Mouse (Mus musculus) embryonic facial prominence, embryonic 10.5 days (tissue): ENCODE results near the gene Gm17349. TPM values are rescaled to one million over a fixed set of nuclear protein-coding genes. Genes with fewer than 3 reads are reported as not detected.
"Not testable (repeated sequence)": the region's sequence is repeated elsewhere in the genome, so short reads cannot be mapped to it uniquely, and the experiment has no call there.

Source experiments
- DNase-seq: peaks from one replicate; pipeline ENCODE4 v3.0.0-alpha.2; 2017; ENCODE audit warnings: low spot score
- H3K27ac ChIP-seq: fragments of 300-500 bp; sonication (generic); replicated peaks from 2 replicates; pipeline ENCODE4 v1.5.1; 2016; ENCODE audit warnings: mild to moderate bottlenecking
- H3K27me3 ChIP-seq: fragments of 300-500 bp; sonication (generic); replicated peaks from 2 replicates; pipeline ENCODE4 v1.6.1; 2016; ENCODE audit warnings: low read depth, mild to moderate bottlenecking; ENCODE audit not compliant: poor library complexity, severe bottlenecking
- H3K36me3 ChIP-seq: fragments of 300-500 bp; sonication (generic); replicated peaks from 2 replicates; pipeline ENCODE4 v1.6.1; 2016; ENCODE audit warnings: mild to moderate bottlenecking, moderate library complexity
- H3K4me1 ChIP-seq: fragments of 300-500 bp; sonication (generic); 2 replicates; pipeline ENCODE4 v1.6.1; 2016
- H3K4me3 ChIP-seq: fragments of 300-500 bp; sonication (generic); 2 replicates; pipeline ENCODE4 v1.5.1; 2016; ENCODE audit warnings: mild to moderate bottlenecking, moderate library complexity
- H3K9me3 ChIP-seq: fragments of 300-500 bp; sonication (generic); 2 replicates; pipeline ENCODE4 v1.6.1; 2016; ENCODE audit warnings: mild to moderate bottlenecking
- WGBS: fragments of 180-500 bp; shearing (Covaris S2); methylation state at CpG from one replicate; pipeline ENCODE4 v1.1.7; 2016; 5-methylcytosine and 5-hydroxymethylcytosine counted together
- polyA plus RNA-seq: library from polyadenylated mRNA; unstranded; fragments of >200 nt; fragmentation: Nextera tagmentation; extraction: Ambion mirVana; gene quantifications from 2 replicates; pipeline ENCODE4 v1.2.1, GENCODE M21; 2016

Gene Gm17349
- polyA plus RNA-seq = not detected in 2 replicates

- WGBS = 61% methylated on average over 11 of the region's 11 CpGs
- no peaks in the 10 kb centered on the region for H3K9me3 ChIP-seq
- H3K4me1 ChIP-seq = peaks cover 36% of the 10 kb centered on the region
- H3K27ac ChIP-seq = peak within 1 kb of the TSS; percentile 75
- peak within 1 kb of the TSS; percentile 93 for H3K4me3 ChIP-seq
- peak; percentile 71 for DNase-seq
- H3K27me3 ChIP-seq = no peaks in the 10 kb centered on the region
- H3K36me3 ChIP-seq = peaks cover 72% of the 10 kb centered on the region
These were observed at the start of gene Gm17349 for GRCm38 (mm10) chr15:99705440-99706048. TSS of gene Gm17349 (minus strand) at chr15:99705490.

GRCm38 (mm10) chr15:99754204-99754603 is 48.9 kb upstream of the Gm17349 start:
- Histone ChIP-seq H3K4me3 (no peak overlapping the region), H3K4me1 (no peaks in the 10 kb centered on the region), H3K36me3 (peaks cover 26% of the 10 kb centered on the region), H3K27ac (no peak overlapping the region), H3K9me3 (no peaks in the 10 kb centered on the region), H3K27me3 (no peaks in the 10 kb centered on the region)
- WGBS = 90% methylated on average over 3 of the region's 3 CpGs
- DNase-seq = no peak

- DNase-seq = no peak
- H3K9me3 ChIP-seq = no peaks in the 10 kb centered on the region
- no peak overlapping the region for H3K27ac ChIP-seq
- no peak overlapping the region for H3K4me3 ChIP-seq
- no peaks in the 10 kb centered on the region for H3K4me1 ChIP-seq
- no peaks in the 10 kb centered on the region for H3K27me3 ChIP-seq
- WGBS = 94% methylated on average over 4 of the region's 4 CpGs
- H3K36me3 ChIP-seq = peaks cover 98% of the 10 kb centered on the region
These were observed 34.9 kb upstream of the Gm17349 start for GRCm38 (mm10) chr15:99740229-99740628.

- H3K9me3 ChIP-seq = no peaks in the 10 kb centered on the region
- no peak overlapping the region for H3K27ac ChIP-seq
- WGBS = 93% methylated on average over 11 of the region's 11 CpGs
- no peaks in the 10 kb centered on the region for H3K4me1 ChIP-seq
- no peaks in the 10 kb centered on the region for H3K27me3 ChIP-seq
- DNase-seq = no peak
- peaks cover 99% of the 10 kb centered on the region for H3K36me3 ChIP-seq
- H3K4me3 ChIP-seq = no peak overlapping the region
These were observed 31.4 kb upstream of the Gm17349 start for GRCm38 (mm10) chr15:99736675-99737074.

GRCm38 (mm10) chr15:99735631-99736030 is 30.3 kb upstream of the Gm17349 start:
- no peaks in the 10 kb centered on the region for H3K4me1 ChIP-seq
- H3K27ac ChIP-seq = no peak overlapping the region
- peaks cover 96% of the 10 kb centered on the region for H3K36me3 ChIP-seq
- no peaks in the 10 kb centered on the region for H3K27me3 ChIP-seq
- DNase-seq = no peak
- 85% methylated on average over 2 of the region's 2 CpGs for WGBS
- no peak overlapping the region for H3K4me3 ChIP-seq
- H3K9me3 ChIP-seq = no peaks in the 10 kb centered on the region

GRCm38 (mm10) chr15:99733186-99733585 is 27.9 kb upstream of the Gm17349 start:
- Histone ChIP-seq H3K36me3 (peaks cover 93% of the 10 kb centered on the region), H3K27me3 (no peaks in the 10 kb centered on the region), H3K4me3 (no peak overlapping the region), H3K4me1 (no peaks in the 10 kb centered on the region), H3K9me3 (peaks cover 7% of the 10 kb centered on the region; the same call in 1 of the 2 replicates), H3K27ac (no peak overlapping the region)
- WGBS = 95% methylated on average over 5 of the region's 5 CpGs
- no peak for DNase-seq

GRCm38 (mm10) chr15:99731678-99732077 is 26.4 kb upstream of the Gm17349 start:
- H3K4me3 ChIP-seq = no peak overlapping the region
- H3K36me3 ChIP-seq = peaks cover 87% of the 10 kb centered on the region
- no peaks in the 10 kb centered on the region for H3K27me3 ChIP-seq
- no peak overlapping the region for H3K27ac ChIP-seq
- peaks cover under 1% of the 10 kb centered on the region for H3K4me1 ChIP-seq
- peaks cover 7% of the 10 kb centered on the region; the same call in 1 of the 2 replicates for H3K9me3 ChIP-seq
- DNase-seq = no peak
- 88% methylated on average over 3 of the region's 3 CpGs for WGBS

GRCm38 (mm10) chr15:99731167-99731566 is 25.9 kb upstream of the Gm17349 start:
- Histone ChIP-seq H3K27ac (no peak overlapping the region), H3K4me3 (no peak overlapping the region), H3K27me3 (no peaks in the 10 kb centered on the region), H3K4me1 (peaks cover 6% of the 10 kb centered on the region), H3K36me3 (peaks cover 82% of the 10 kb centered on the region), H3K9me3 (peaks cover 7% of the 10 kb centered on the region; the same call in 1 of the 2 replicates)
- DNase-seq = no peak
- WGBS = 97% methylated on average over 2 of the region's 2 CpGs

GRCm38 (mm10) chr15:99729056-99729783 is 23.9 kb upstream of the Gm17349 start:
- Histone ChIP-seq H3K4me3 (no peak overlapping the region), H3K9me3 (peaks cover 7% of the 10 kb centered on the region; the same call in 1 of the 2 replicates), H3K4me1 (peaks cover 23% of the 10 kb centered on the region), H3K36me3 (peaks cover 63% of the 10 kb centered on the region), H3K27ac (no peak overlapping the region), H3K27me3 (no peaks in the 10 kb centered on the region)
- WGBS = 97% methylated on average over 4 of the region's 4 CpGs
- no peak for DNase-seq

- H3K9me3 ChIP-seq = peaks cover 7% of the 10 kb centered on the region; the same call in 1 of the 2 replicates
- 94% methylated on average over 5 of the region's 5 CpGs for WGBS
- H3K27ac ChIP-seq = no peak overlapping the region
- no peaks in the 10 kb centered on the region for H3K27me3 ChIP-seq
- no peak overlapping the region for H3K4me3 ChIP-seq
- H3K4me1 ChIP-seq = peaks cover 33% of the 10 kb centered on the region
- peaks cover 56% of the 10 kb centered on the region for H3K36me3 ChIP-seq
- DNase-seq = no peak
These were observed 22.9 kb upstream of the Gm17349 start for GRCm38 (mm10) chr15:99728211-99728610.

GRCm38 (mm10) chr15:99727525-99727924 is 22.2 kb upstream of the Gm17349 start:
- peaks cover 7% of the 10 kb centered on the region; the same call in 1 of the 2 replicates for H3K9me3 ChIP-seq
- H3K36me3 ChIP-seq = peaks cover 55% of the 10 kb centered on the region
- no peaks in the 10 kb centered on the region for H3K27me3 ChIP-seq
- H3K4me1 ChIP-seq = peaks cover 39% of the 10 kb centered on the region
- DNase-seq = no peak
- 0 out of 2 replicates have a peak overlapping the region, but pooled peaks have one; percentile 11 for H3K4me3 ChIP-seq
- WGBS = 95% methylated on average over 12 of the region's 12 CpGs
- no peak overlapping the region for H3K27ac ChIP-seq

GRCm38 (mm10) chr15:99727039-99727438 is 21.7 kb upstream of the Gm17349 start:
- not testable (repeated sequence) for H3K27ac ChIP-seq, H3K4me3 ChIP-seq, DNase-seq, H3K9me3 ChIP-seq, H3K27me3 ChIP-seq
- H3K36me3 ChIP-seq = peaks cover 55% of the 10 kb centered on the region
- peaks cover 44% of the 10 kb centered on the region for H3K4me1 ChIP-seq
- 94% methylated on average over 4 of the region's 5 CpGs for WGBS

GRCm38 (mm10) chr15:99726549-99726948 is 21.3 kb upstream of the Gm17349 start:
- no peak overlapping the region; the same call in 1 of the 2 replicates for H3K27ac ChIP-seq
- H3K9me3 ChIP-seq = peaks cover 7% of the 10 kb centered on the region; the same call in 1 of the 2 replicates
- H3K4me1 ChIP-seq = peaks cover 49% of the 10 kb centered on the region
- no peak for DNase-seq
- H3K4me3 ChIP-seq = peak overlapping the region; percentile 100
- H3K36me3 ChIP-seq = peaks cover 55% of the 10 kb centered on the region
- no peaks in the 10 kb centered on the region for H3K27me3 ChIP-seq
- WGBS = 83% methylated on average over 2 of the region's 2 CpGs
